Mouse (Mus musculus) lung, adult 18-20 months (tissue): ENCODE measurements around the gene Parvg.

ENCODE experiments used
- DNase-seq, 2 experiments: peaks; one replicate each; pipeline ENCODE4 v3.0.0; 2022; ENCODE audit warnings: mixed read lengths in 2 of 2

Parvg gene

DNA sequence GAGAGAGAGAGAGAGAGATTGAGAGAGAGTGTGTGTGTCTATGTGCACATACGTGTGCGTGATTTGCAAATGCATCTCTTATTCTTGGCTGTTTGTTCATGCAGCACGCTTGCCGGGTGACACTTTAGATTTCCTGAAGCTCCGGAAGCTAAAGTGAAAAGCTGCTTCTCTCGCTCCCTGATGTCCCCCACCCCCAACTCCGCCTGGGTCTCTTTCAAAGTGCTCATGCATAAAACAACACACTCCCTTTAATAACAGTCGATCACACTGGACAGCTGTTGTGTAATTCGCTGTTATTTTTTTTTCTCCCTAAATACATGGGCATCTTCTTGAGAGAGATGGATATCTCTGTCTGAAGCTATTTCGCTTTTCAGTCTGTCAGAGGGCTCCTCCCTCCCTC, 18.5 kb upstream of the Parvg start:
- no peak for DNase-seq

DNA sequence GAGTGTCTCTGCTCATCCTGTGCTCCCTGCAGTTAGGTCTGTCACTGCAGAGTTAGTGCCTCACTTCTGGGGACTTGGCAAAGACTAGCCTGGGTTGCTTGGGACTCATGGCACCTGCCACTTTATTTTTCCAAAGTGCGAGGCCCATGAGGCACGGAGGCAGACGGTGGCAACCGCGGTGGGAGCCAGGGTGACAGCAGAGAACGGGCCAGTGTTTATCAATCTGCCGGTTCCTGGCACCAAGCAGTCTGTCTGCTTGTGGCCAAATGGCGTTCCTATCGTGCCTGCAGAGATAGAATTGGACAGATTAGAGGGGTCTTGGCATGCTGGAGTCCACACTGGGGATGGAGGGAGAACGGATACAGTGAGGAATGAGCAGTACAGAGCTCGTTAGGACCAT, 13.6 kb upstream of the Parvg start:
- no peak for DNase-seq

DNA sequence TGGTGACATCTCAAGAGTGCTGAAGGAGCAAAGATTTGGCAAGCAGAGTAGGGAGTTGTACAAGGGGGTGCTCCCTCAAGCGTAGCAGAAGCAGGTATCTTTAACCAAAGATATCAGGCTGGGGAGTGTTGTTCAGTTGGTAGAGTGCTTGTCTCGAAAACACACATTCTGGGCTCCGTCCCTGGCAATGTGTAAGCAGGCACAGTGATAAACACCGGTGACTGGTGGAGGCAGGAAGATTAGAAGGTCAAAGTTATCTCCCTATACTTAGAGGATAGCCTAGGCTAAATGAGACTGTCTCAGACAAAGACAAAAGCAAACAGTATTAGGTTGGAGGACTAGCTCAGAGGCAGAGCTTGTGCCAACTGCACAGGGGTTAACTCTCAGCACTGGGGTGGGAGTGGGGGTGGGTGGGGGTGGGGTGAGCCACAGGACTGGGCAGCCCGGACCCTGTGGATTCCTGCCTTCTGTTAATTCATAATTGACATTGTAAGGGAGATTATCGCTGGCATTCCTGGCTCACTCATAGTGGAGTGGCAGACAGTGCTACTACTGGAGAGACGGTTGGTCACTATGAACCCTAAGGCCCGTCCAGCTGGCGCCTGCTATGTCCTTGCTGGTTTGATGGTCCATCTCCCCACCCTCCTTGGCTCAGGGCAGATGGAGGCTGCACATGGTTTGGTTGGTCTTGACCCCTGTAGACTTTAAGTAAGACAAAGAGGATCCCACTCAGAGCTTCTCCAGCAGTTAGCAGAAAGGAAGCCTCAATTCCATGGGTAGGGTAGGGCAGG, 12.3 kb upstream of the Parvg start:
- DNase-seq, result no peak

DNA sequence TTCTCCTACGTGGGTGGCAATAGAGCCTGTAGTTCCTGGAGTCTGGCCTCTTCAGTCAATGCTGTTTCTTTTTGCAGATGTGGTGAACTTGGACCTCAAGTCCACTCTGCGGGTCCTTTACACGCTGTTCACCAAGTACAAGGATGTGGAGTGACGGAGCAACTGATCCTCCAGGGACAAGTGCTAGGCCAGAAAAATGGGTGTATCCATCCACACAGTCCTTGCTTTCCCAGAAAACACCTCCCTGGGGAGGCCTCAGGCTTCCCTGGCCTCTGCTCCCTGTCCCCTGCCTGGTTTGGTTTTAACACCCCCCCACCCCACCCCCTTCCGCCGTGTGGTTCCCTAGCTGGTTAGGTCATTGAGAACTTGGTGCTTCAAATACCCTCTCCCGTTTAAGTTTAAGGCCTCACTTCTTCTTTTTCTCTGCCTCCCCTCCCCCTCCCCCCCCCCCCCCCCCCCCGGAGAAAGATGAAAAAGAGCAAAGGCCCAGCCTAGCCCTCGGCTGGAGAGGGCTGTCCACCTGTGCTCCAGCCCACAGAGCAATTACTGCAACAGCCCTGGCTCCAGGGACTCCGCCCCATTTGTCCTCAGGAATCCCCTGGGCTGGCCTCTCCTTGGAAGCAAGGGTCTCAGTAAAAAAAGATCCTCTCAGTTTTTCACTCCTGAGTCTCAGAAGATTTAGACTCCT, 10.8 kb upstream of the Parvg start:
- no peak for DNase-seq

DNA sequence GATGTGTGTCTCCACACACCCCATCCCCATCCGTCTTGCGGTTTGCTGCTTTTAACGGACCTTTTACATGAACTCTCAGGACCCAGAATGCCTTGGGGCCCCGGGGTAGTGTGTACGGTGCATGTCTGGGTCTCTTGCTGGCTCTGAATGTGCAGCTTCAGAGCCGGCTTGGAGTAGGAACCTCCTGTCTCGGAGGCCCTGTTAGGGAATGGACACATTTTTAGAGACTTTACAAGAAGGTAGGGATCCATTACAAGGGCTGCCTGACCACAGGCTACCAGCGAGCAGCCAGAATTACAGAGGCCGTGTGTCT, 10.3 kb upstream of the Parvg start:
- DNase-seq, result no peak

DNA sequence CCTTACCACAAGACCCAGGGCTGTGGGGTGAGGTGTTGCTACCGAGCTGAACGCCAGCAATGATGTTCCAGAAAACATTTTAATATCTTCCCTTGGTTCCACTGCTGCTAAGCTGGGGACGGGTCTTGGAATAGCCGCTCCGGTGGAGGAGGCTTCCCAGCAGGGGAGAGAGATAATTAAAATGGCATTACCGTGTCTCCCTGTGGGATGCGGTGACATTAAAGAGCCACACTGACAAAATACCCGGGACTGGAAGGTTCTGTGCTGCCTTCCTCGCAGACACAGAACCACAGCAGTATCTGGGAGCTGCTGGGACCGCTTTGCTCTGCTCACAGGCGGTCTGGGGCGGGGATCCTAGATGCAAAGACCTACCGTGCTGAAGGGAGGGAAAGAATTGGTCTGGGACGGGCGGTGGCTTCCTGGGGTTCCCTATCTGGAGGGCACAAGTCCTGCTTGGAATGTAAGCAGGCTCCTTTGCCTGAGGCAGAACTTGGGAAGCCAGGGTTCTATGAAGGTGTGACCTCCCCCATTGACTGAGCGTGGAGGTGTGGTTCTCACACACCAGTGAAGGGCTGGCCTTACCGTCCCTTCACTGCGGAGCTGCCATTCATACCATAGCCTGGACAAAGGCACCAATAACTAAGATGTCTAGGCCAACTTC, 9.3 kb upstream of the Parvg start:
- DNase-seq, result no peak

DNA sequence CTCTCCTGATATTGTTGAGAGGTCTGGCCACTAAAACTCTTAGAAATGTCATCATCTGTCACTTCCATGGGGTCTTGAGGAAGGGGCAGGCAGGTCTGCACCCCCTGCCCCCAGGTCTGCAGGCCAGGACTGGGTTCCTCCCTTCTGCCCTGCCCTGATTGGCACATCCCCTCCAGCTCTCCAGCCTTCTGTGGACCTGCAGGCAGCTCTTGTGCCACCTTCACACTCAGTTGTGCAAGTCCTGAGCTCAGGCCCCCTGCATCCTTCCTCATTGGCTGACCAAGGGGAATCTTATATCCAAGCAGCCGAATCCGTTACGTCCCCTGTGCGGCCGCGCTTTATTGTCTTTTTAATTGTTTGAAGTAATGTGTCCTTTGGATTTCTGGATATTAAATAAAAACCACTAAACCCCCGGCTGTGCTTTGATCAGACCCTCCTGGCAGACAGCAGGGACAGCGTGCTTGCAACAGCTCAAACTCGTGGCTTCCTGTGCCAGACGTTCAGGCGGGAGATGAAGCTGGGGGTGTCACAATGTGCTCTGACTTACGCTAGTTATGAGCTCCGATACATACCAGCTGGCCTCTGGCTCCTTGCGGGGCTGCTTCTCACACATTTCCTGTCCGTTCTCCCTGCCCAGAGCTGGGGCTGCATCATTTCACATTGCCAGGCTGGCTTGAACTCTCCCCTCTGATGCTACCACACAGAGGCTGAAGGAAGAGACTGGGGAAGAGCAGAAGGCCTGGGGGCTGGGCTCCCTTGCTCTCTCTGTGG, 8.4 kb upstream of the Parvg start:
- peak; percentile 24 to 36 for DNase-seq

DNA sequence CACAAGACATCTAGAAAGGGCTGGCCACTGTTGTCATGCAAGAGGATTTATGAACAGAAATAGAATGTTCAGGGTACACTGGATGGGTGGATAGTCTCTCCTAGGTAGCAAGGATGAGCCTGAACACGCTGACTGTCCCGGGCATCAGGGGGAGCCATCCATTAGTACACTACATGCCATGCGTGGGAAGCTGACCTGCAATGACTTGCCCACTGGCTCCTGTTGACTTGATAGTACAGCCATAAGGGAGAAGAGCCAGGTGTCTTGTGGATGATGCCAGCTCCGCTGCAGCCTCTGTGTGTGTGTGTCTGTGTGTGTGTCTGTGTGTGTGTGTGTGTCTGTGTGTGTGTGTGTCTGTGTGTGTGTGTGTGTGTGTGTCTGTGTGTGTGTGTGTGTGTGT, 4.4 kb upstream of the Parvg start:
- DNase-seq, result no peak

DNA sequence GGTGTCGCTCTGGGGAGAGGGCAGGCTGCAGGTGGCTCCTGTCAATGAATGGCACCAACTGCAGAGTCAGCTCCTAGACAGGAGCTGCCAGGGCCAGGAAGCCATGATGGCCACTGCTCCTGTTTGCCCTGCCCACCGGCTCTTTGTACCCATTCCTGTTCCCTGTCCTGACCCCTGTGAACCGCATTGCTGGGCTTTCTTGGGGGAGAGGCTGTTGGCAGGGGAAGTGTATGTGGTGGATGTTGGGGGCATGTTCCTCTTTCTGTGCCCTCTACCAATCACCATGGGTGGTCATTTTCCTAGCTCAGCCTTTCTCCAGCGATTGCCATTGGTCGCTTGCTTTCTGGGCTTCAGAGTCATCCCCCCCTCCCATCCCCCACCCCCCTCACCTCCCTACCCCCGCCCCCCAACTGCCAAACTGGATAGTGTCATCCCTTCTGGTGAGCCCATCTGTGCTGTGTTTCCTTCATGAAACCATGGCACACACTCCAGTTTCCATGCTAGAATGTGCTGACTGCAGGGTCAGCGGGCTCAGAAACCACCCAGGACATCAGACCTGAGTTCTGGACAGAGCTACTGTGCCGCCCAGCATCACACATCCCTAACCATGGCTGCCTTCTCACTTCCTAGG, 2.2 kb upstream of the Parvg start:
- no peak for DNase-seq

DNA sequence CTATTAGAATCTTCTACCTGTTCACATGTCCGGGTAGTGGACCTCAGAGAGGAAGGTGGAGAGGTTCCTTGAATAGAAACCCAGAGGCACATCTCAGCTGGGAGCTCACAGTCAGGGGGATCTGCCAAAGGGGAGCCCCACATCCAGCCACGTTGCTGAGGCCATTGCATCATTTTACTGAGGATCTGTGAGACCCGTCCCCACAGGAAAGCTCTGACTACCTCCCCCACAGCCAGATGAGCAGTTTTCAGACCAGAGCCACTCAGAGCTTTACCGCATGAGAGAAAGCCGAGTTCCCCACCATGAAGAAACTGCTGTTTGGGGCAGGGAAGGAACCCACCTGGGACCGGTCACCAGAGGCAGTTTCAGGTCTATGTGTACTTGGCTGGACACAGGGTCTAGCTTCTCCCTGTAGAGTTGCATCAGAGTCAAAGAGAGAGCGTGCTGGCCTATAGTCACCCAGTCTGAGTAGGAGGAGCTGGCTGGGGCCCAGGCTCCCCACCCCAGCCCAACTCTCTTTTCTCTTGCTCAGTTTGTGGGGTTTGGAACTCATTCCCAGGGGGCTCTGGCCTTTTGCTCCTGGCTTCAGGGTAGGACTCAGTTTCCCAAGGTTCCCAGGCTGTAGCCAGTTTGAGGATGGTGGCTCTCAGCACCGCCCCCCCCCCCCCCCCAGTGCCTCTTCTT, 1.2 kb downstream of the Parvg start:
- peak in 1 of 2 experiments; percentile 27 for DNase-seq

DNA sequence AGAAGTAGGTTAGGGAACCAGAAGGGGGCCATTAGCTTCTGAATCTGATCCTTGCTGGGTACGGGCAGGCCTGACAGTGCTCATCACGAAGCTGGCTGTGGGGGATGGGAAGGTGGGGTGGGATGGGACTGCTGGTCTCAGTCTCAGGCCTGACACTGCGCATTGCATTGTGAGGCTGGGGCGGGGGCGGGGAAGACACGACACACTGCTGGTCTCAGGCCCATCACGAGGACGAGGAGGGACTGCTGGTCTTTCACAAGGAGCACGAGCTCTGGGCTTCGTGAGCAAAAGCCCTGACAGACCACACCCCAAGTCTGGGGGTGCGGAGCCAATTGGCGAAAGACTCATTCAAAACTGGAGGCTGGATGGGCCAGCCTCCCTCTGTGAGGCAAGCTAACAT, 1.9 kb downstream of the Parvg start:
- peak in 1 of 2 experiments; percentile 36 for DNase-seq

DNA sequence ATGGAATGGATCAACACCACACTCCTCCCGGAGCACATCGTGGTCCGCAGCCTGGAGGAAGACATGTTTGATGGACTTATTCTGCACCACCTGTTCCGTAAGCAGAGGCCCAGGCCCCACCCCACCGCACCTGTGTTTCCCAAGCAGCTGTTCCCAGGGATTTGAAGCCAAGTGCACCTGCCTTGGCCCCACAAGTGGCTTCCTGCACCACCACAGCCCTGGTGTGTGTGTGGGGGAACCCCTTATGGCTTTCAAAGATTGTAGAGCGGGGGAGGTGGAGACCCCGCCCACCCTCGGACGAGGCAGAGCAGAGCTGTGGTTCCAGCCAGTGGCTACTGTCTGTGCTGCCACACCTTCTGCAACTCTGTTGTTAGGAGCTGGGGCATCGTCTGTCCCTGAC, 5.0 kb downstream of the Parvg start:
- no peak for DNase-seq

DNA sequence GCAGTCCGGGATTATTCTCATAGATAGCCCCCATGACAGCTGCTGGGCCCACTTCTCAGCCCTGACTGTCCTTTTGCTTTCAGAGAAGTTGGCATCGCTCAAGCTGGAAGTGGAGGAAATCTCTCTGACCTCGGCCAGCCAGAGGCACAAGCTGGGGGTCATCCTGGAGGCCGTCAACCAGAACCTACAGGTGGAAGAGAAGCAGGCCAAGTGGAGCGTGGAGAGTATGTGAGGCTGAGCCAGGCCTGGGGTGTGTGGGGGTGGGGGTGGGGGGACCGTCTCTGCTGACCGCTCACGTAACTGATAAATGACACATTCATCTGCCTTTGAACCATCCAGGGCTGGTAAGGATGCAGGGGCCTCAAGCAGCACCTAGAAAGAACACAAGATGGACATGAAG, 6.1 kb downstream of the Parvg start:
- DNase-seq, result no peak

DNA sequence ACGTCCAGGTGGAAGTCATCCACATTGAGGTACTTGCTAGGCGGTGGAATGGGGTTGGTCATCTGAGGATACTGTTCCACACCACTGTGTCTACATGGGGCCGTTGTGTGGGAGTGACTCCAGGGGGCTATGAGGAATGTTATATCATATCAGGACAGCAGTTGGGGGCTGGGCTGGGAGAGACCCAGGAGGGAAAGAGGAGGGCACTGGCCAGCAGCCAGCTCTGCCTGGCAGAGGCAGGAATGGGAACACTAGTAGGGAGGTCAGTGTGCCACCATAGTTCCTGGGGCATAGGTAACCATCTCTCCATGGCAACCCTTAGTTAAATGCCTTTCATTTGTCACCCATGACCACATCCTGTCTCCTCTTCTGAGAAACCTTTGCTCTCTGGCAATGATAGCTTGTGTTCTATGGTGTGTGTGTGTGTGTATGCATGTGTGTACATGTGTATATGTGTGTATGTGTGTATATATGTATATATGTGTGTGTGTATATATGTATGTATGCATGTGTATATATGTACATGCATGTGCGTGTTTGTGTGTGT, 7.3 kb downstream of the Parvg start:
- DNase-seq, result no peak

DNA sequence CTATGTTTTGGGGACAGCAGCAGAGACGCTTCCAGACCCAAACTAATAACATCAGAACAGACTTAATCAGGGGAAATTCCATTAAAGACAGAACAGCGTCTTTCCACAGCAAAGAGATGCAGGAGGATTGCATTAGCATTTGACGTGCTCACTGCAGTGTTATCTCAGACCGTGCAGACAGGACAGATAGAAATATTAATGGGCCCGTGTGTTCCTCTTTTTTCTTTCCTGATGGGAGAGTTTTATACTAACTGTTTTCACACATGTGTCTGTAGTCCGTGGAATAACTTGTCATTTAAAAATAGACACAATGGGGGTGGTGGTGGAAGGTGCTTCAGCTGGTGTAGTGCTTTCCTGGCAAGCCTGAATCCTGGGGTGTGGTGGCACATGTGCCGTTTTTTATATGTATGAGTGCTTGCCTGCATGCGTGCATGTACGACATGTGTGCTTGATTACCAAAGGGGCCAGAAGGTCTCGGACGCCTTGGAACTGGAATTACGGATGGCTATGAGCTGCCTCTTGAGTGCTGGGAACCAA, 12.5 kb downstream of the Parvg start:
- no peak for DNase-seq

DNA sequence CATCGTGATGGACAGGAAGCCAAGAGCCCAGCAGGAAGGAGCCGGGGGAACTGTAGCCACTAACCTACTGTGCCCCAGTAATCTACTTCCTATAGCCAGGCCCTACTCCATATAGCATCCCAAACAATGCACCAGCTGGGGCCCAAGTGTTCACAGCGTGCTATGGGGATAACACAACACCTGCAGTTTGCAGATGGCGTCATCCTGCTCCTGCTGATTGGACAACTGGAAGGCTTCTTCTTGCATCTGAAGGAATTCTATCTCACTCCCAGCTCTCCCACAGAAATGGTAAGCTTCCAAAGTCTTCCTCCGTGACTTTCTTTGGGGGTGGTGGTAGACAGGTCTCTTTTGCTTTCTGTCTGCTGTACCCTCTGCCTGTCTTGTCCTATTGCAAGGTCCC, 13.8 kb downstream of the Parvg start:
- no peak for DNase-seq

DNA sequence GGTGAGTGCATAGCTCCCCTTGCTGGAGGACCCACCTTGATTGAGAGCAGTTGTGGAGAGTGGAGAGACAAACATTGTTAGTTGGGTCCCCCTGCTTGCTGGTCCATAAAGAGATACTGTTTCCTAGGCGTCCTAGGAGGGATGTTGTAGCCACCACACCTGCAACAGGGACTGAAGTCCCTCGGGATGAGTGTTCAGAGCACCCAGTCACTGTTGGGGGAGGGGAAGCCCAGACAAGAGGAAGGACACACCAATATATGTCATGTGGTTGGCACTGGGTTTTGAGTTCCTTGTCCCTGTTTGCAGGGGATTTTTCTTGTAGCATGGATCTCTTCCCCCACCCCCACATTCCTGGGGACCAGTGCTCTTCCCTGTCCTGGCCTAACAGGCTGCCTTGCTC, 17.1 kb downstream of the Parvg start:
- no peak for DNase-seq

DNA sequence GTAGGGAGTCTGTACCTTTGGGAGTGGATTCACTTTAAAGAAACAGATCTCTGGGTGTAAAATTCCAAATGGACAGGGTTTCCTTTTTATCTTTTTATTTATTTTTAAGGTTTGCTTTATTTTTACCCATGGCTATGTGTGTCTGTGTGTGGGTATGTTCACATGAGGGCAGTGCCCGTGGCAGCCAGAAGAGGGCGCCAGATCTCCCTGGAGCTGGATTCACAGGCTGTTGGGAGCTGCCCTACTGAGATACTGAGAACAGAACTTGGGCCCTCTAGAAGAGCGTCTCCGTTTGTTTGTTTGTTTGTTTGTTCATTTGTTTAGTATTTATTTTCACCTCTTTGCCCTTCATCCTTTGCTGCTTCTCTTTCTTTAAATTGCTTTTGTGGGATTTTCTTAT, 24.9 kb downstream of the Parvg start:
- no peak for DNase-seq

DNA sequence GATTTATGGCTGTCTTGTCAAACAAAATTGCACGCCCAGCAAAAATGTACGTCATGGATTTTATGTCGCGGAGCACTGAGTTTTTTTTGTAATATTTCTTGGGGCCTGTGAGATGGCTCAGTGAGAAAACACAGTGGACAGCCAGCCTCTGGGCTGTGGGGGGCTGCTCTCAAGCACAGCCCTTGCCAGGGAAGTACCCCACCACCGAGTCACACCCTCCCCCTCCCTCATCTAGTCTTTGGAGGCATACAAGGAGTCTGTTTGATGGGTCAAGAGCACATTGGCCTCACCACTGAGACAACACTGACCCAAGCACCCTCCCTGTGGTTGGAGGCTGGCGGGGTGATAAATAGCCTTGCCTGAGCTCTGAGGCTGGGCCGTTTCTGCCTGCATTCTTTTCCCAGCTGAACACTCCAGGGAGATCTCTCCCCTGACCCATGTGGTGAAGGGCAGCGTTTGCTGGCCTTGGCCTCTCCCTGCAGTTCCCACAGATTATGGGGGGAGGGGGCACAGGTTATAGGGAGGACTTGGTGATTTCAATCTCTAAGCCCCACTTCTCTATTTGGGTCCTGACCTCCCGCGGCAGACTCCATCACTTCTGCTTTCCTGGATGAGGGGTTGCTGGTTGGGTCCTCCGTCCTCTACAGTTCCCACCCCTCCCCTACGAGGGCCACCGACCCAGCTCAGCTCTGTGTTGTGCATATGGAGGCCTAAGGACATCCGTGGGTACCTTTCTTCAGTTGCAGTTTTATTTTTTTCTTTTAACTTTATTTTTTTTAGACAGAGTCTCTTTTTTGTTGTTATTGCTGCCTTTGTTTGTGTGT, 26.3 kb downstream of the Parvg start:
- no peak for DNase-seq

DNA sequence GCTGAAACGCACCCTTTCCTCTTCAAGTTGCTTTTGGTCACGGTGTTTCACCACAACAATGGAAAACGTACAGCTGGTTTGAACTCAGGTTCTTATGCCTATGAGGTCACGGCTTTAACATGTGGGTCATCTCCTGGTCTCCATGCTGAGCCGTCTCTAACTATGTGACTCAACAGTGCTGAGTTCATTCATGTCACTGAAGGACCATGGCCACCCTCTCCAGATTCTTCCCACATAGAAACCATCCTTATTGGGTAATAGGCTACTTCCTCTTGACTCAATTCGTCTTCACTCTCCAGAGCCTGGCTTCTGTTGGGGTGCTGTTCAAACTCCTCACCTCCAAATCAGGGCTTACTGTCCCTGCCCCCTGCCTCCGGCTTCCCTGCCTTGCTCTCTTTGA, 27.5 kb downstream of the Parvg start:
- DNase-seq, result no peak
